Mouse (Mus musculus): Measurements from ENCODE around the gene Luc7l.
"Not testable (repeated sequence)": the region's sequence is repeated elsewhere in the genome, so short reads cannot be mapped to it uniquely, and the experiment has no call there.

Gene Luc7l

DNA sequence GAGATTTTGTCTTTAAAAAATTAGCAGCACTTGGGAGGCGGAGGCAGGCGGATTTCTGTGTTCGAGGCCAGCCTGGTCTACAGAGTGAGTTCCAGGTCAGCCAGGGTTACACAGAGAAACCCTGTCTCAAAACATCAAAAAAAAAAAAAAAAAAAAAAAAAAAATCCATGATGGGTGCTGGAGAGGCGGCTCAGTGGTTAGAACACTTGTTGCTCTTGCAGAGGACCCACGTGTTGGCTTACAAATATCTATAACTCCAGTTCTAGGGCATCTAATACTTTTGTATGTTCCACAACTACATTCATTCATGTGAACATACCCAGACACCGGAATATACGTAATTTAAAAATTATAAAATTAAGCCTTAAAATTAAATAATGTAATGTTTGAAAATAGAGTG lies 2.6 kb downstream of the Luc7l start:
- DNase-seq = no peak

DNA sequence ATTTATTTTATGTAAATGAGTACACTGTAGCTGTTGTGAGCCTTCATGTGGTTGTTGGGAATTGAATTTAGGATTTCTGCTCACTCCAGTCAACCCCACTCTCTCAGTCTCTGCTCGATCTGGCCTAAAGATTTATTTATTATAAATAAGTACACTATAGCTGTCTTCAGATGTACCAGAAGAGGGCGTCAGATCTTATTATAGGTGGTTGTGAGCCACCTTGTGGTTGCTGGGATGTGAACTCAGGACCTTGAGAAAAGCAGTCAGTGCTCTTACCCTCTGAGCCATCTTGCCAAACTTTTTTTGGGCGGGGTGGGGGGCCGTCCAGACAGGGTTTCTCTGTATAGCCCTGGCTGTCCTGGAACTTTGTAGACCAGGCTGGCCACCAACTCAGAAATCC lies 9.1 kb downstream of the Luc7l start:
- no peak for DNase-seq

DNA sequence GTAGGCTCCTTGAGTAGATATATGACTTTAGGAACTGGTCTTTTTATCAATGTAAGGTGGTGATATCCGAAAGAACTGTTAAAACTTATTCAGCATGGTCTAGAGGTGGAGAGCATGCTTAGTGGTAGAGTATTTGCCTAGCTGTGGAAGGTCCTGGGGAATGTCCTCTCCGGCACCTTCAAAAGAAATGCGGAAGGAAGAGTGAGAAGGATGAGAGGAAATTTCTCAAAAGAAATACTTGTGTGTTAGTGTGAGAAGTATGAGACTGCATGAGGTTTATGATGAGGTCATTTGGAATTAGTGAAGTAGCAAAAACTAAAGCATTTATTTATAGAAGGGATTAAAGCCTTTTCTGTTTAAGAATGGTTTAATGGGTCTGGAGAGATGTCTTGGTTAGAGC lies 9.7 kb downstream of the Luc7l start:
- no peak for DNase-seq

GRCm38 (mm10) chr17:26268851-26269250 lies 16.2 kb downstream of the Luc7l start:
- DNase-seq = no peak

DNA sequence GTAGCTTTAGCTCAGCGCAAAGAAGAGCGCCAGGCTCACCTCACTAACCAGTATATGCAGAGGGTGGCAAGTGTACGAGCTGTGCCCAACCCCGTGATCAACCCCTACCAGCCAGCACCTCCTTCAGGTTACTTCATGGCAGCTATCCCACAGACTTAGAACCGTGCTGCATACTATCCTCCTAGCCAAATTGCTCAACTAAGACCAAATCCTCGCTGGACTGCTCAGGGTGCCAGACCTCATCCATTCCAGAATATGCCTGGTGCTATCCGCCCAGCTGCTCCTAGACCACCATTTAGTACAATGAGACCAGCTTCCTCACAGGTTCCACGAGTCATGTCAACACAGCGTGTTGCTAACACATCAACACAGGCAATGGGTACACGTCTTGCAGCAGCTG lies 16.9 kb downstream of the Luc7l start:
- DNase-seq = not testable (repeated sequence)

DNA sequence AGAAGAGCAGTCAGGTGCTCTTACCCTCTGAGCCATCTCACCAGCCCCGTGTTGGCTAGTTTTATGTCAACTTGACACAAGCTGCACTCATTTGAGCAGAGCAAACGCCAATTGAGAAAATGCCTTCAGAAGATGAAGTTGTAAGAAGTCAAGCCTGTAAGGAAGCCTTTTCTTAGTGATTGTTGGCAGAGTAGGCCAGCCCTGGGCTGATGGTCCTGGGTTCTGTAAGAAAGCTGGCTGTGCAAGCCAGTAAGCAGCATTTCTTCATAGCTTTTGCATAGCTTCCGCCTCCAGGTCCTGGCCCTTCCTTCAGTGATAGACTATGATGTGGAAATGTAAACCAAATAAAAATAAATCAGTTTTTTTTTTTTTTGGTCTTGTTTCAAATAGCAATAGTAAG lies 19.9 kb downstream of the Luc7l start:
- DNase-seq = no peak

DNA sequence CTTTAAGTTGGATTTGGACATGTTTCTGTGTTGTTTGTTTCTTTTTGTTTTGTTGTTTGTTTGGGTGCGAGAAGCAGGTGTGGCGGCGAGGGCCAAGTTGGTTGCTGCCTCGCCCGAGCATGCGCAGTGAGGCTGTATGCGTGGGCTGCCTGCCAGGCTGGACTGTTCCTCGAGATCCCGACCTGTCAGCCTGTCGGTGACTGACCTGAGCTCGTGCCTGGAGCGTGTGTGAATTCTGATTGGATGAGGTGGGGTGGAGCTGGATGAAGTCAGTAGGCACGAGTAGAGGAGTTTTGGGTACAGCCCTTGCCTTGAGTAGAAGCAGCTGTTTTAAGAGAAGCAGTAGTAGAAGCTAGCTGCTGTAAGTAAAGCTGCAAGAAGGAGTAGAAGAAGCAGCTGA lies 23.2 kb downstream of the Luc7l start:
- DNase-seq = no peak

GRCm38 (mm10) chr17:26276711-26277110 lies 24.0 kb downstream of the Luc7l start:
- DNase-seq = no peak

- DNase-seq = no peak
Observed at GRCm38 (mm10) chr17:26286199-26286955, 33.7 kb downstream of the Luc7l start.

DNA sequence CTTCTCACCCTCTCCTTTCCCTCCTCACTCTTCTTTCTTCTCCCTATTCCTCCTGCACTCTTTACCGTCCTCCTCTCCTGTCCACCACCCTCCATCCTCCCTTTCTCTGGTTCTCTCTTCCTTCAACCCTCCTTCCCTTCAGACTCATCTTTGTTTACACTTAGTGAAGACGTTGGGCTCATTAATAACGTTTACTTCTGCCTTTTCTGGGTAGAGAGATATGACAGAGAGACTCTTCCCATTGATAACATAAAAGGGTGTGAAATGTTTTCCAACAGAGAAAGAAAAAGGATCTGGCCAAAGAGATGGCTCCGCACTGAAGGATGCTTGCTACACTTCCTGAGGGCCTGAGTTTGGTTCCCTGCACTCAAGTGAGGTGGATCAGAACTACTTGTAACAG lies 36.8 kb downstream of the Luc7l start:
- no peak for DNase-seq

GRCm38 (mm10) chr17:26298318-26298717 lies 45.6 kb downstream of the Luc7l start:
- DNase-seq = not testable (repeated sequence)

GRCm38 (mm10) chr17:26314291-26314690 lies 61.6 kb downstream of the Luc7l start:
- DNase-seq = peak; percentile 79

GRCm38 (mm10) chr17:26315474-26315873 lies 62.8 kb downstream of the Luc7l start:
- no peak for DNase-seq

DNA sequence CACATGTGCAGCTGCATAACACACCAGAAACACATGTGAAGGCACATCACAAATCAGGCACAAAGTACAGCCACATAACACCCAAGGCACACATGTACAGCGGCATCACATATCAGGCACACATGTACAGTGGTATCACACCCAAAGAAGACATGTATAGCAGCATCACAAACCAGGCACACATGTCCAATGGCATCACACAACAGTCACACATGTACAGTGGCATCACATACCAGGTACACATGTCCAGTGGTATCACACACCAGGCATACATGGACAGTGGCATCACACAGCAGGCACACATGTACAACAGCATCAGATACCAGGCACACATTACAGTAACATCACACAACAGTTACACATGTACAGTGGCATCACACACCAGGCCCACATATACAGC lies 65.7 kb downstream of the Luc7l start:
- no peak for DNase-seq
